Mouse (Mus musculus): ENCODE measurements around the gene Npepl1.

DNA sequence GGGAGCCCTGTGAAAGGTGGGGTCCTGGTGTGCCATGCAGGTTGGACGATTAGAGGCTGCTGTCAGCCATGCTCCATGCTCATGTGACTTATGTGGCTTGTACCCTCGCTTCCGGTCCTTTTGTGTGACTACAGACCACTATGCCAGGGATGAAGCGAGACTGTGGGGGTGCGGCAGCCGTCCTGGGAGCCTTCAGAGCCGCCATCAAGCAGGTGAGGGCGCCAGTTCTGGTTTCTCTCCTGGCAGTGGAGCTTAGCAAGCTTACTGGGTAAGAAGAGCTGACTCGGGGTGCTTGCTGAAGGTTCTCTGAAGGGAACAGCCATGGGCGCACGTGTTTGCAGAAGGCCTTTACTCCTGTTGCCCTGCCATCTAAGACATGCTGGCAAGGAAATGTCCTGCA is 9.1 kb downstream of the Npepl1 start:
- TF ChIP-seq CTCF (IDR thresholded peaks at IDR 0.05; ENCODE audit: low read depth, low read length) = no peak
- no peak for TF ChIP-seq GATA2 (IDR thresholded peaks at IDR 0.05; ENCODE audit: borderline replicate concordance, low read depth, low read length)
- no peak for TF ChIP-seq GATA1 (IDR thresholded peaks at IDR 0.05; ENCODE audit: borderline replicate concordance, low read length)
